Mouse (Mus musculus) cerebral cortex, adult 2 months (tissue): ENCODE data around the gene Tspan11.

Source experiments
- WGBS: fragments of 180-500 bp; shearing (Covaris S2); methylation state at CpG from one replicate; pipeline ENCODE4 v1.1.7; 2018; 5-methylcytosine and 5-hydroxymethylcytosine counted together

Gene Tspan11

GRCm38 (mm10) chr6:127933841-127934240 is 46.5 kb downstream of the Tspan11 start:
- 75% methylated on average over 5 of the region's 5 CpGs for WGBS

- 85% methylated on average over 3 of the region's 3 CpGs for WGBS
Measured at GRCm38 (mm10) chr6:127935105-127935504, 47.7 kb downstream of the Tspan11 start.

GRCm38 (mm10) chr6:127942421-127942820 is 55.0 kb downstream of the Tspan11 start:
- 90% methylated on average over 8 of the region's 8 CpGs for WGBS

- WGBS, result 47% methylated on average over 9 of the region's 9 CpGs
Measured at GRCm38 (mm10) chr6:127945725-127946124, 58.3 kb downstream of the Tspan11 start.

GRCm38 (mm10) chr6:127948656-127949055 is 61.3 kb downstream of the Tspan11 start:
- WGBS, result 92% methylated on average over 9 of the region's 9 CpGs

- WGBS, result 87% methylated on average over 7 of the region's 7 CpGs
Measured at GRCm38 (mm10) chr6:127949885-127950284, 62.5 kb downstream of the Tspan11 start.

- 74% methylated on average over 4 of the region's 4 CpGs for WGBS
Measured at GRCm38 (mm10) chr6:127953071-127953470, 65.7 kb downstream of the Tspan11 start.

- WGBS, result 86% methylated on average over 5 of the region's 5 CpGs
Measured at GRCm38 (mm10) chr6:127956172-127956571, 68.8 kb downstream of the Tspan11 start.

GRCm38 (mm10) chr6:127960203-127960602 is 72.8 kb downstream of the Tspan11 start:
- 95% methylated on average over 1 of the region's 1 CpGs for WGBS

- WGBS, result 45% methylated on average over 8 of the region's 8 CpGs
Measured at GRCm38 (mm10) chr6:127965497-127965896, 78.1 kb downstream of the Tspan11 start.

- WGBS, result 74% methylated on average over 7 of the region's 7 CpGs
Measured at GRCm38 (mm10) chr6:127969709-127970108, 82.3 kb downstream of the Tspan11 start.

GRCm38 (mm10) chr6:127970120-127970519 is 82.7 kb downstream of the Tspan11 start:
- 14% methylated on average over 7 of the region's 7 CpGs for WGBS

GRCm38 (mm10) chr6:127970848-127971247 is 83.5 kb downstream of the Tspan11 start:
- WGBS, result 78% methylated on average over 5 of the region's 5 CpGs

GRCm38 (mm10) chr6:127971931-127972330 is 84.5 kb downstream of the Tspan11 start:
- 87% methylated on average over 5 of the region's 5 CpGs for WGBS

GRCm38 (mm10) chr6:127973553-127973952 is 86.2 kb downstream of the Tspan11 start:
- WGBS, result 65% methylated on average over 6 of the region's 6 CpGs

- 55% methylated on average over 9 of the region's 9 CpGs for WGBS
Measured at GRCm38 (mm10) chr6:127974000-127974399, 86.6 kb downstream of the Tspan11 start.

GRCm38 (mm10) chr6:127976695-127977094 is 89.3 kb downstream of the Tspan11 start:
- WGBS, result 88% methylated on average over 6 of the region's 6 CpGs

- WGBS, result 66% methylated on average over 20 of the region's 20 CpGs
Measured at GRCm38 (mm10) chr6:127978941-127979340, 91.6 kb downstream of the Tspan11 start.

GRCm38 (mm10) chr6:127979831-127980230 is 92.4 kb downstream of the Tspan11 start:
- WGBS, result 95% methylated on average over 5 of the region's 5 CpGs

GRCm38 (mm10) chr6:127980381-127981045 is 93.1 kb downstream of the Tspan11 start:
- WGBS, result 59% methylated on average over 11 of the region's 11 CpGs

GRCm38 (mm10) chr6:127981176-127981575 is 93.8 kb downstream of the Tspan11 start:
- WGBS, result 26% methylated on average over 8 of the region's 8 CpGs

- 83% methylated on average over 9 of the region's 9 CpGs for WGBS
Measured at GRCm38 (mm10) chr6:127986357-127986756, 99.0 kb downstream of the Tspan11 start.

- WGBS, result 90% methylated on average over 14 of the region's 14 CpGs
Measured at GRCm38 (mm10) chr6:127987374-127987773, 100.0 kb downstream of the Tspan11 start.

GRCm38 (mm10) chr6:127988944-127989494 is 101.6 kb downstream of the Tspan11 start:
- WGBS, result 63% methylated on average over 12 of the region's 12 CpGs
